Mouse (Mus musculus): Measurements from ENCODE around the gene Ctdnep1.

GRCm38 (mm10) chr11:70026689-70027088, 45.7 kb downstream of the Ctdnep1 start:
- no peak for TF ChIP-seq POLR2A (IDR thresholded peaks at IDR 0.05; ENCODE audit: borderline replicate concordance, control insufficient read depth, low read depth, low read length)
- TF ChIP-seq CTCF (IDR thresholded peaks at IDR 0.05; ENCODE audit: control insufficient read depth, insufficient read depth, low read length): no peak

Measured in bone marrow, adult 2 months (tissue).